Mouse (Mus musculus): ENCODE results near the gene Olfr1150-ps1. TPM values are rescaled to one million over a fixed set of nuclear protein-coding genes. Genes with fewer than 3 reads are reported as not detected.

Gene Olfr1150-ps1
- polyA plus RNA-seq (2014; fragmentation: Nextera tagmentation; extraction: Ambion mirVana) = not detected in 2 replicates

DNA sequence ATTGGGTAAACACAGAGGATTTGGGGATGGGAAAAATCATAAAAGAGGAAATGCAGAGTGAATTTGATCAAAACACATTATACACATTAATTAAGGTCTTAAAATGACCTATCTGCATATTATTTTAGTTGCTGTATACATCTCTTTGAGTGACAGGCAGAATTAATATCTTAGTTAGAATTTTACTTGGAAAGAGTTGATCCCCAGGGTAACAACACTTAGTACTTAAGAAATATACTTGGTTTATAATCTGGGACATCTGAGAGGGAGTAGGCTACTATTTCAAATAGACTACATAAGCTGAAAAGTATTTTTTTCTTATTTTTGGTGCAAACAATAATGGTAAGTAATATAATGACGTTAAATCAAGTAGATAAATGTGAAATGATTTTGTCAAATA is at the start of gene Olfr1150-ps1:
Olfr1150-ps1 (plus strand) TSS at position 301 of the 400 bp plus-strand sequence.
- no peak for ATAC-seq (replicated peaks; ENCODE audit: low FRiP score)
- WGBS = 88% methylated on average over 1 of the region's 1 CpGs
- H3K4me1 ChIP-seq (replicated peaks; ENCODE audit: control insufficient read depth, insufficient read depth, low read length) = no peaks in the 10 kb centered on the region

DNA sequence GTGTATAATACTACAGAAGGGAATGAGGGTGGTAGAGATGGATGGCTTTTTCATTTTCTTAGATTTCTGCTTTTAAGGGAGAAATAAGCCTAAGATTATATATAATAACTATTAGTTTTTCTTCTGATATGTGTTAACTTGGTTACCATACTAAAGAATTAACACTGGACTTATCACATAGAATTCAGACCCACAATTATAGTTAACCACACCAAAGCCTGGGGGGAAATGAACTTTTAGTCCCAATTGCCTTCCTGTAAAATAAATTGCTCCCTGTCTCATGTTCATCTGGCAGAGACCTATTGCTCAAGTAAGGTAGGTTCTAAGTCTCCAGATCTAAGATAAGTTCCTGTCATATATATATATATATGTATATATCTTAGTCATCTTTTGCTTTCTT is 43.5 kb upstream of the Olfr1150-ps1 start, which contains the start of gene Olfr1143:
Olfr1143 (plus strand) TSS at position 301 of the 400 bp plus-strand sequence.
- no peaks in the 10 kb centered on the region for H3K36me3 ChIP-seq (ENCODE audit: control insufficient read depth, insufficient read depth, low read length)
- H3K4me3 ChIP-seq (ENCODE audit: low read depth, low read length) = no peak within 1 kb of the TSS
- no peaks in the 10 kb centered on the region for H3K27me3 ChIP-seq (replicated peaks; ENCODE audit: control insufficient read depth, insufficient read depth, low read length)
- ATAC-seq (replicated peaks; ENCODE audit: low FRiP score) = no peak
- H3K4me2 ChIP-seq = no peak within 1 kb of the TSS
- no peaks in the 10 kb centered on the region for H3K4me1 ChIP-seq (replicated peaks; ENCODE audit: control insufficient read depth, insufficient read depth, low read length)
- H3K9ac ChIP-seq (ENCODE audit: low read depth, low read length) = no peak within 1 kb of the TSS
- no peak for DNase-seq (ENCODE audit: low spot score)
- H3K27ac ChIP-seq (ENCODE audit: low read depth, low read length) = no peak within 1 kb of the TSS
- no peaks in the 10 kb centered on the region for H3K9me3 ChIP-seq (ENCODE audit: control insufficient read depth, low read length)

More for the DNA sequence above, at the start of gene Olfr1150-ps1:
- no peaks in the 10 kb centered on the region for H3K27me3 ChIP-seq (replicated peaks; ENCODE audit: control insufficient read depth, insufficient read depth, low read length)
- no peak for DNase-seq (ENCODE audit: low spot score)
- H3K9me3 ChIP-seq (ENCODE audit: control insufficient read depth, low read length) = no peaks in the 10 kb centered on the region
- H3K4me3 ChIP-seq (ENCODE audit: low read depth, low read length) = no peak within 1 kb of the TSS
- H3K36me3 ChIP-seq (ENCODE audit: control insufficient read depth, insufficient read depth, low read length) = no peaks in the 10 kb centered on the region
- no peak within 1 kb of the TSS for H3K4me2 ChIP-seq
- no peak within 1 kb of the TSS for H3K9ac ChIP-seq (ENCODE audit: low read depth, low read length)
- no peak within 1 kb of the TSS for H3K27ac ChIP-seq (ENCODE audit: low read depth, low read length)

DNA sequence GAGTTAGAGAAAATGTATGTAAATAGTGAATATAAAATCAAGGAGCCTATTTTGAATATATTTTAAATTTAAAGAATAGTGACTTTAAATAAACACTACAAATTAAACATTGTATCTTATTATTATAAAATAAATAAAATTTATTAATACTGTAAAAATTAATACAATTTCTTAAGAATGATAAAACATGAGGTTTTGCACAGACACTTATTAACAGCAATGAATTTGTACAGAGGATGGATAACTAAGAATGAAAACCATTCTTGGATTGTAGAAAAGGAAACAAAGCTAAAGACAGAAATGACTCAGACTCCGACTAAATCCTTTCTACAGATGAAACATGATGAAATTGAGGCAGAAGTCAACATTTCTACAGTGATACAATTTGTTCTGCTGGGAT is 34.3 kb upstream of the Olfr1150-ps1 start, which contains the start of gene Olfr1145:
Olfr1145 (plus strand) TSS at position 301 of the 400 bp plus-strand sequence.
- Histone ChIP-seq H3K4me2 (no peak within 1 kb of the TSS), H3K27me3 (replicated peaks; ENCODE audit: control insufficient read depth, insufficient read depth, low read length) (no peaks in the 10 kb centered on the region), H3K4me1 (replicated peaks; ENCODE audit: control insufficient read depth, insufficient read depth, low read length) (no peaks in the 10 kb centered on the region), H3K36me3 (ENCODE audit: control insufficient read depth, insufficient read depth, low read length) (no peaks in the 10 kb centered on the region), H3K4me3 (ENCODE audit: low read depth, low read length) (no peak within 1 kb of the TSS), H3K9me3 (ENCODE audit: control insufficient read depth, low read length) (no peaks in the 10 kb centered on the region), H3K27ac (ENCODE audit: low read depth, low read length) (no peak within 1 kb of the TSS), H3K9ac (ENCODE audit: low read depth, low read length) (no peak within 1 kb of the TSS)
- DNase-seq (ENCODE audit: low spot score) (no peak), ATAC-seq (replicated peaks; ENCODE audit: low FRiP score) (no peak)
- WGBS = 76% methylated on average over 1 of the region's 1 CpGs

DNA sequence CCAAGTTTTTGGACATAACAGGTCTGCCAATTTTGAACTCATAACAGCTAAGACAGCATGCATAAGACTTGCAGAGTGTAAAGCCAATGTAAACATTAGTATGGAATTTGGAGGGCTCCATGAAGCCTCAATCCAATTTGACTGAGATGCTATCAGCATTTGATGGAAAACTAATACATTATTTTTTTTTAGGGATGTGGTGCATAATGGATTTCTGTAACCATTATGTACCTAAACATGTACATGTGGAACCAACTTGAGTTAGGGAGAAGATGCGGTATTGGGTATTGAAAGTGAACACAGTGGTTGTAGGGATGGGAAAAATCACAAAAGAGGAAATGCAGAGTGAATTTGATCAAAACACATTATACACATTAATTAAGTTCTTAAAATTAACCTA is 13.6 kb upstream of the Olfr1150-ps1 start, which contains the start of gene Olfr1148:
Olfr1148 (plus strand) TSS at position 301 of the 400 bp plus-strand sequence.
- no peaks in the 10 kb centered on the region for H3K9me3 ChIP-seq (ENCODE audit: control insufficient read depth, low read length)
- no peaks in the 10 kb centered on the region for H3K4me1 ChIP-seq (replicated peaks; ENCODE audit: control insufficient read depth, insufficient read depth, low read length)
- 84% methylated on average over 1 of the region's 1 CpGs for WGBS
- H3K36me3 ChIP-seq (ENCODE audit: control insufficient read depth, insufficient read depth, low read length) = no peaks in the 10 kb centered on the region
- ATAC-seq (replicated peaks; ENCODE audit: low FRiP score) (no peak), DNase-seq (ENCODE audit: low spot score) (no peak)
- H3K4me2 ChIP-seq = no peak within 1 kb of the TSS
- no peaks in the 10 kb centered on the region for H3K27me3 ChIP-seq (replicated peaks; ENCODE audit: control insufficient read depth, insufficient read depth, low read length)
- no peak within 1 kb of the TSS for H3K4me3 ChIP-seq (ENCODE audit: low read depth, low read length)
- H3K27ac ChIP-seq (ENCODE audit: low read depth, low read length) = no peak within 1 kb of the TSS
- H3K9ac ChIP-seq (ENCODE audit: low read depth, low read length) = no peak within 1 kb of the TSS

DNA sequence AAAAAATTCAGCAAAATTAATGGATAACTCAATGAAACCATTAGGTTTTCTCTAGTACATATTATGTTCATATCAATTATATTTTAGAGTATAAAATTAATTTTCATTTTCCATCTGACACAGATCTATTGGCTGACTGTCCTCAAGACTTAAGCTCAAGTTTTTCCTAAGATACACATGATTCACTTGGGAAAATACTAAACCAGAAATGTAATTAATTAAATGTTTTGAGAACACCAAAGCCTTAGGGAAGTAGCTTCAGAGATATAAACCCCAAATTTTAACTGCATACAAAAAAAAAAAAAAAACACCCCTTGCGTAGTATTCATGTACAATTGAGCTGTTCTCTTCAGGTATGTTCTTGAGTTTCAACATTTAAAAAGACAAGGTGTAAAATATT is 11.8 kb downstream of the Olfr1150-ps1 start, which contains the start of gene Olfr1151:
Olfr1151 (plus strand) TSS at position 301 of the 400 bp plus-strand sequence.
- Histone ChIP-seq H3K4me3 (ENCODE audit: low read depth, low read length) (no peak within 1 kb of the TSS), H3K36me3 (ENCODE audit: control insufficient read depth, insufficient read depth, low read length) (no peaks in the 10 kb centered on the region), H3K4me2 (no peak within 1 kb of the TSS), H3K27me3 (replicated peaks; ENCODE audit: control insufficient read depth, insufficient read depth, low read length) (no peaks in the 10 kb centered on the region), H3K9me3 (ENCODE audit: control insufficient read depth, low read length) (no peaks in the 10 kb centered on the region), H3K27ac (ENCODE audit: low read depth, low read length) (no peak within 1 kb of the TSS), H3K9ac (ENCODE audit: low read depth, low read length) (no peak within 1 kb of the TSS), H3K4me1 (replicated peaks; ENCODE audit: control insufficient read depth, insufficient read depth, low read length) (no peaks in the 10 kb centered on the region)
- 84% methylated on average over 1 of the region's 1 CpGs for WGBS
- DNase-seq (ENCODE audit: low spot score) (no peak), ATAC-seq (replicated peaks; ENCODE audit: low FRiP score) (no peak)

DNA sequence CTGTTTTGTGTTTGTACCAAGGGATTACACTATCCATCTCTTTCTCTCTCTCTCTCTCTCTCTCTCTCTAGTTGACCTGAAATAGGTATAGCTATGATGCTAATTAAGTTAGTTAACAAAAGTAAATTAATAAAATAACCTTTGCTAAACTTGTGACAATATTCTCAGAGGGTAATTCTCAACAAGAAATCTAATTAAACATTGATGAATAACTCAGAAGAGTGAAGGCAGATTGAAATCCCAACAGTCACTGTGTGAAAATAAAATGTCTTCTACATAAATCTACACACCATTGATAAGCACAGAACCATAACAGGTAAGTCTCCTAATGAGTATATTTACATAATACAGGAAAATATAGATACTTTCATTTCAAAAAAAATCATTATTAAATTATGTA is 22.4 kb downstream of the Olfr1150-ps1 start, which contains the start of gene Olfr1152:
Olfr1152 (plus strand) TSS at position 301 of the 400 bp plus-strand sequence.
- Histone ChIP-seq H3K4me1 (replicated peaks; ENCODE audit: control insufficient read depth, insufficient read depth, low read length) (no peaks in the 10 kb centered on the region), H3K36me3 (ENCODE audit: control insufficient read depth, insufficient read depth, low read length) (no peaks in the 10 kb centered on the region), H3K27me3 (replicated peaks; ENCODE audit: control insufficient read depth, insufficient read depth, low read length) (no peaks in the 10 kb centered on the region), H3K27ac (ENCODE audit: low read depth, low read length) (no peak within 1 kb of the TSS), H3K9ac (ENCODE audit: low read depth, low read length) (no peak within 1 kb of the TSS), H3K4me3 (ENCODE audit: low read depth, low read length) (no peak within 1 kb of the TSS), H3K9me3 (ENCODE audit: control insufficient read depth, low read length) (no peaks in the 10 kb centered on the region), H3K4me2 (no peak within 1 kb of the TSS)
- DNase-seq (ENCODE audit: low spot score) (no peak), ATAC-seq (replicated peaks; ENCODE audit: low FRiP score) (no peak)

DNA sequence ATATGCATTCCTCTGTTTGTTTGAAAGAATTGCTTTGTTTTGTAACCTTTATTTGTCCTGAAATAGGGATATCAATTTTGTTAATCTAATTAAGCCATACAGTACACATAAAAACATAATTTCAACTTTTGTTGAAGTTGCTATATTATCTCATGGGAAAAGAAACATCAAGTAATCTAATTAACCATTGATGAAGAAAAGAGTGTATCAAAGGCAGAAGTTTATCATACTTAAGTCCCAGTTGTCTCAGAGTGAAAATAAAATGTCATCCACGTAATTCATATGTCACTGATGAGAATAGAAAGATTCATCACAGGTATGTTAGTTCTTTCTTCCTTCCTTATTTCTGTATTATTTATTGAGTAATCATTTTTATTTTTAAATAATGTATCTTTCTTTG is 50.9 kb downstream of the Olfr1150-ps1 start, which contains the start of gene Olfr1153:
Olfr1153 (plus strand) TSS at position 301 of the 400 bp plus-strand sequence.
- no peak within 1 kb of the TSS for H3K27ac ChIP-seq (ENCODE audit: low read depth, low read length)
- no peak for ATAC-seq (replicated peaks; ENCODE audit: low FRiP score)
- no peak for DNase-seq (ENCODE audit: low spot score)

More for the DNA sequence above, 50.9 kb downstream of the Olfr1150-ps1 start, which contains the start of gene Olfr1153:
- no peaks in the 10 kb centered on the region for H3K27me3 ChIP-seq (replicated peaks; ENCODE audit: control insufficient read depth, insufficient read depth, low read length)
- 58% methylated on average over 1 of the region's 1 CpGs for WGBS
- no peaks in the 10 kb centered on the region for H3K9me3 ChIP-seq (ENCODE audit: control insufficient read depth, low read length)
- no peak within 1 kb of the TSS for H3K9ac ChIP-seq (ENCODE audit: low read depth, low read length)
- no peak within 1 kb of the TSS for H3K4me3 ChIP-seq (ENCODE audit: low read depth, low read length)
- no peaks in the 10 kb centered on the region for H3K36me3 ChIP-seq (ENCODE audit: control insufficient read depth, insufficient read depth, low read length)
- H3K4me2 ChIP-seq = no peak within 1 kb of the TSS
- no peaks in the 10 kb centered on the region for H3K4me1 ChIP-seq (replicated peaks; ENCODE audit: control insufficient read depth, insufficient read depth, low read length)

Other genes starting within 250 kb of the Olfr1150-ps1 start
- gene Olfr1130, start 237.8 kb upstream of the Olfr1150-ps1 start, polyA plus RNA-seq (2014; fragmentation: Nextera tagmentation; extraction: Ambion mirVana) = not detected in 2 replicates
- not detected in 2 replicates for gene Olfr1131, start 216.9 kb upstream of the Olfr1150-ps1 start, polyA plus RNA-seq (2014; fragmentation: Nextera tagmentation; extraction: Ambion mirVana)
- gene Olfr1132, start 206.5 kb upstream of the Olfr1150-ps1 start, polyA plus RNA-seq (2014; fragmentation: Nextera tagmentation; extraction: Ambion mirVana) = not detected in 2 replicates
- not detected in 2 replicates for gene Olfr1133, start 196.6 kb upstream of the Olfr1150-ps1 start, polyA plus RNA-seq (2014; fragmentation: Nextera tagmentation; extraction: Ambion mirVana)
- not detected in 2 replicates for gene Olfr1134, start 185.5 kb upstream of the Olfr1150-ps1 start, polyA plus RNA-seq (2014; fragmentation: Nextera tagmentation; extraction: Ambion mirVana)
- gene Olfr1135, start 170.3 kb upstream of the Olfr1150-ps1 start, polyA plus RNA-seq (2014; fragmentation: Nextera tagmentation; extraction: Ambion mirVana) = not detected in 2 replicates
- gene Olfr1136, start 150.0 kb upstream of the Olfr1150-ps1 start, polyA plus RNA-seq (2014; fragmentation: Nextera tagmentation; extraction: Ambion mirVana) = not detected in 2 replicates
- gene Olfr1137, start 130.8 kb upstream of the Olfr1150-ps1 start, polyA plus RNA-seq (2014; fragmentation: Nextera tagmentation; extraction: Ambion mirVana) = not detected in 2 replicates
- gene Olfr1138, start 104.0 kb upstream of the Olfr1150-ps1 start, polyA plus RNA-seq (2014; fragmentation: Nextera tagmentation; extraction: Ambion mirVana) = not detected in 2 replicates
- not detected in 2 replicates for gene Olfr1140, start 100.2 kb upstream of the Olfr1150-ps1 start, polyA plus RNA-seq (2014; fragmentation: Nextera tagmentation; extraction: Ambion mirVana)
- gene Olfr1141, start 90.0 kb upstream of the Olfr1150-ps1 start, polyA plus RNA-seq (2014; fragmentation: Nextera tagmentation; extraction: Ambion mirVana) = not detected in 2 replicates
- not detected in 2 replicates for gene Olfr152, start 64.5 kb upstream of the Olfr1150-ps1 start, polyA plus RNA-seq (2014; fragmentation: Nextera tagmentation; extraction: Ambion mirVana)
- gene Olfr1143, start 43.4 kb upstream of the Olfr1150-ps1 start, polyA plus RNA-seq (2014; fragmentation: Nextera tagmentation; extraction: Ambion mirVana) = not detected in 2 replicates
- not detected in 2 replicates for gene Olfr1145, start 34.2 kb upstream of the Olfr1150-ps1 start, polyA plus RNA-seq (2014; fragmentation: Nextera tagmentation; extraction: Ambion mirVana)
- not detected in 2 replicates for gene Olfr1148, start 13.5 kb upstream of the Olfr1150-ps1 start, polyA plus RNA-seq (2014; fragmentation: Nextera tagmentation; extraction: Ambion mirVana)
- not detected in 2 replicates for gene Olfr1151, start 11.9 kb downstream of the Olfr1150-ps1 start, polyA plus RNA-seq (2014; fragmentation: Nextera tagmentation; extraction: Ambion mirVana)
- gene Olfr1152, start 22.5 kb downstream of the Olfr1150-ps1 start, polyA plus RNA-seq (2014; fragmentation: Nextera tagmentation; extraction: Ambion mirVana) = not detected in 2 replicates
- not detected in 2 replicates for gene Olfr1153, start 51.0 kb downstream of the Olfr1150-ps1 start, polyA plus RNA-seq (2014; fragmentation: Nextera tagmentation; extraction: Ambion mirVana)
- not detected in 2 replicates for gene Olfr1154, start 61.2 kb downstream of the Olfr1150-ps1 start, polyA plus RNA-seq (2014; fragmentation: Nextera tagmentation; extraction: Ambion mirVana)
- not detected in 2 replicates for gene Olfr1155, start 101.1 kb downstream of the Olfr1150-ps1 start, polyA plus RNA-seq (2014; fragmentation: Nextera tagmentation; extraction: Ambion mirVana)
- gene Olfr1156, start 109.1 kb downstream of the Olfr1150-ps1 start, polyA plus RNA-seq (2014; fragmentation: Nextera tagmentation; extraction: Ambion mirVana) = not detected in 2 replicates
- not detected in 2 replicates for gene Olfr1157, start 124.3 kb downstream of the Olfr1150-ps1 start, polyA plus RNA-seq (2014; fragmentation: Nextera tagmentation; extraction: Ambion mirVana)
- not detected in 2 replicates for gene Olfr74, start 130.7 kb downstream of the Olfr1150-ps1 start, polyA plus RNA-seq (2014; fragmentation: Nextera tagmentation; extraction: Ambion mirVana)
- gene Olfr1158, start 146.1 kb downstream of the Olfr1150-ps1 start, polyA plus RNA-seq (2014; fragmentation: Nextera tagmentation; extraction: Ambion mirVana) = not detected in 2 replicates
- not detected in 2 replicates for gene Olfr1160, start 164.3 kb downstream of the Olfr1150-ps1 start, polyA plus RNA-seq (2014; fragmentation: Nextera tagmentation; extraction: Ambion mirVana)
- gene Olfr1161, start 178.8 kb downstream of the Olfr1150-ps1 start, polyA plus RNA-seq (2014; fragmentation: Nextera tagmentation; extraction: Ambion mirVana) = not detected in 2 replicates
- not detected in 2 replicates for gene Olfr73, start 193.7 kb downstream of the Olfr1150-ps1 start, polyA plus RNA-seq (2014; fragmentation: Nextera tagmentation; extraction: Ambion mirVana)
- gene Olfr1162, start 207.1 kb downstream of the Olfr1150-ps1 start, polyA plus RNA-seq (2014; fragmentation: Nextera tagmentation; extraction: Ambion mirVana) = not detected in 2 replicates
- not detected in 2 replicates for gene Olfr1163, start 227.8 kb downstream of the Olfr1150-ps1 start, polyA plus RNA-seq (2014; fragmentation: Nextera tagmentation; extraction: Ambion mirVana)
- not detected in 2 replicates for gene Olfr1164, start 250.0 kb downstream of the Olfr1150-ps1 start, polyA plus RNA-seq (2014; fragmentation: Nextera tagmentation; extraction: Ambion mirVana)

All from liver, embryonic 11.5 days (tissue).